Mouse (Mus musculus) c-Kit-positive CD71-positive TER-119-positive erythroid progenitor cells, embryonic 14.5 days (primary cell): Measurements from ENCODE around the gene Golt1a.

ENCODE experiments used
- DNase-seq: peaks from one replicate; pipeline ENCODE4 v3.0.0-alpha.2; 2013; ENCODE audit warnings: low spot score

The Golt1a gene

GRCm38 (mm10) chr1:133309652-133310267 is at the start of gene Golt1a:
Gene Golt1a, plus strand, starts transcription at chr1:133309800.
- no peak for DNase-seq

GRCm38 (mm10) chr1:133262628-133263027 is 47.0 kb upstream of the Golt1a start:
- DNase-seq = no peak

- no peak for DNase-seq
Observed at GRCm38 (mm10) chr1:133263134-133263533, 46.5 kb upstream of the Golt1a start.

- DNase-seq = no peak
Observed at GRCm38 (mm10) chr1:133264367-133264766, 45.2 kb upstream of the Golt1a start.

- DNase-seq = no peak
Observed at GRCm38 (mm10) chr1:133265114-133265766, 44.4 kb upstream of the Golt1a start.

- DNase-seq = no peak
Observed at GRCm38 (mm10) chr1:133267094-133267493, 42.5 kb upstream of the Golt1a start.

- DNase-seq = peak; percentile 69
Observed at GRCm38 (mm10) chr1:133267813-133268492, 41.6 kb upstream of the Golt1a start.

GRCm38 (mm10) chr1:133268503-133268902 is 41.1 kb upstream of the Golt1a start:
- DNase-seq = no peak

- DNase-seq = no peak
Observed at GRCm38 (mm10) chr1:133270336-133270735, 39.3 kb upstream of the Golt1a start.

- no peak for DNase-seq
Observed at GRCm38 (mm10) chr1:133274163-133274562, 35.4 kb upstream of the Golt1a start.

- no peak for DNase-seq
Observed at GRCm38 (mm10) chr1:133276983-133277382, 32.6 kb upstream of the Golt1a start.

GRCm38 (mm10) chr1:133278539-133278938 is 31.1 kb upstream of the Golt1a start:
- no peak for DNase-seq

GRCm38 (mm10) chr1:133278946-133279631 is 30.5 kb upstream of the Golt1a start:
- no peak for DNase-seq

- no peak for DNase-seq
Observed at GRCm38 (mm10) chr1:133279632-133280093, 29.9 kb upstream of the Golt1a start.

GRCm38 (mm10) chr1:133280537-133280936 is 29.1 kb upstream of the Golt1a start:
- DNase-seq = no peak

- DNase-seq = no peak
Observed at GRCm38 (mm10) chr1:133285907-133286306, 23.7 kb upstream of the Golt1a start.

GRCm38 (mm10) chr1:133287051-133287450 is 22.5 kb upstream of the Golt1a start:
- DNase-seq = no peak

GRCm38 (mm10) chr1:133287880-133288279 is 21.7 kb upstream of the Golt1a start:
- DNase-seq = no peak

- no peak for DNase-seq
Observed at GRCm38 (mm10) chr1:133291888-133292287, 17.7 kb upstream of the Golt1a start.

- DNase-seq = no peak
Observed at GRCm38 (mm10) chr1:133292608-133293007, 17.0 kb upstream of the Golt1a start.

- DNase-seq = no peak
Observed at GRCm38 (mm10) chr1:133296376-133296775, 13.2 kb upstream of the Golt1a start.

- no peak for DNase-seq
Observed at GRCm38 (mm10) chr1:133298816-133299215, 10.8 kb upstream of the Golt1a start.

- DNase-seq = no peak
Observed at GRCm38 (mm10) chr1:133302540-133302939, 7.1 kb upstream of the Golt1a start.
